Mouse (Mus musculus) small intestine, adult 10 weeks (tissue): Measurements from ENCODE around the gene Zkscan14. TPM values are rescaled to one million over a fixed set of nuclear protein-coding genes. Genes with fewer than 3 reads are reported as not detected.

ENCODE experiments used
- polyA plus RNA-seq: library from polyadenylated mRNA; stranded (reverse); fragments of 350-450 nt; fragmentation: Illumina TruSeq; extraction: RNeasy Lipid Tissue Mini Kit (QIAGEN cat#74804); gene quantifications from one replicate; pipeline ENCODE4 v1.2.3, GENCODE M21; 2014; ENCODE audit warnings: low replicate concordance

The Zkscan14 gene
- polyA plus RNA-seq, result 2.5 TPM

DNA sequence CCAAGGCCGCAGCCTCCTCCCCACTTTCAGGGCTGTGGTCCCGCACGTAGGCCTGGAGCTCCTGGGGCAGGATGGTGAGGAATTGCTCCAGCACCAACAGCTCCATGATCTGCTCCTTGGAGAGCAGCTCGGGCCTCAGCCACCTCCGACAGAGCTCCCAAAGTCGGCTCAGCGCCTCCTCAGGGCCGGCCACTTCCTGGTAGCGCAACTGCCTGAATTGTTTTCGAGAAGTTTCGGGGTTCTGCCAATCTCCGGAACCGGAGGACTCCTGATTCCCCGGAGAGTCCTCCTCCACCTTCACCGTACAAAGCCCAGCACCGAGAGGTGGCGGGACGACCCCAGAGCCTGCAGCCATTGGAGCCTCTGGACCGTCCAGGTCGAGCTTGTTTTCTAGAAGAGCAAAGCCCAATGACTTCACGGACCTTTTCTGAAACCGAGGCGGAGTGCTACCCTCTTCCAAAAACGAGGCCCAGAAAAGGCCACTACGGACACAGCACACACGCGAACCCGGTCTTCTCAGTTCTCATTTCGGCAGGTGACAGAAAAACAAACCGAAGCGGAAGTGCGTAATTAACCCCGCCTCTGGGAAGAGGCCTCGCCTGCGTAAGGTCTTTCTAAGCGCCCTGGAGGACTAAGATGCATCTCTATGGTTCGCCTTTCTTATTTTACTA, at the start of gene Zkscan14:
Gene Zkscan14, minus strand, starts transcription at position 548 of the 671 bp plus-strand sequence.

DNA sequence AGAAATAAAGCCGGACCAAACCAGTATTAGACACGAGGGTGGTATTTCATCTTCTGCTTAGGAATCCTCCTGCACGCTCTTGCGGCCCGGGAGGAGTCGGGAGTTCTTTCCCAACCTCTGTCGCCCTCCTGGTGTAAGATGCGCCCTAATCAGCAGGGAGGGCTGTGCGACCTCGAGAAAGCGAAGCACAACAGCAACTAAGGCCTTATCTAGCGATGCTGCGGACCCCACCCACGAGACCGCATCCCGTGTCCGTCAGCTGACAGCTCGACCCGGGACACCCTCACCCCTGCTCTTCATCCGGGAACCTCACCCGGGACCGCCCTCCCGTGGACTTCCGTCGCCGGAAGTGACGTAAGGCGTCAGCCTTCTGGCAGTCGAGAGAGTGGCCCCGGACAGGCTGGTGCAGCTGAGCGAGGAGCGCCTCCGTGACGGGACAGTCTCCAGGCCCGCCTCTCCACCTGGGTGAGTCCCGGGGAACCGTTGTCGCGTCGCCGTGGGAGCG, 29.8 kb upstream of the Zkscan14 start, which contains the start of gene Zfp655:
Gene Zfp655, plus strand, starts transcription at position 349 of the 505 bp plus-strand sequence.

DNA sequence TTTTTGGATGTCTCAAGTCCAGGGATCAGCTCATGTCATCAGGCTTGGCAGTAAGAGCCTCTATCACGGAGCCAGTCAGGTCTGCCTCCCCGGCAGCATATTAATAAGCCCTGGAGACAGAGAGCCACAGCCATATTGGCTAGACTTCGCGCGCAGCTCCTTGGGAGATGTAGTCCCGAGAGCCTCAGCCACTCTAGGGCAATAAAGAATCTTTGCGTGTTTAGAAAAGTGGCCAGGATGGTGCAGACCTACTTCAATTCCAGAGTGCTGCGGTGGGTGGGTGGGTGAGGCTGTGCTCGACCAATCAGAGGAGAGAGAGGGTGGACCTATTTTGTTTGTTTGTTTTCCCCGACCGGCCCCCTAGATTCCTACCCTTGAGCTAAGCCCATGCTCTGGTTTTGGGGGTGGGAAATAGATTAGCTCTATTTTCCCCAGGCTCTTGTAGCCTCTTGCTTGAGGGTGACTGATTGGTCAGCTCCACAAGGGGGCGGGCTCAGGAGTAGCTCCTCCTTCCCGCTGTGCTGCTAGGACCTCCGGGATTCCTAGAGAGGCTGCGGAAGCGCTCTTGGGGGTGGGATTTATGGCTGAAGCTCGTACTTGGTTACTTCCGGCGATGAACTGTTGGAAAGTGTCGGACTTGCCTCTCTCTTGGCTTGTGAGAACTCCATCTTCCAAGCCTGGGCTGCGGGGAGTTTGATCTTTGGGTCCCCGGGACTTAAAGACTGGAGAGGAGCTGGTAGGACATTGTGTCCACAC, 2.4 kb upstream of the Zkscan14 start, which contains the start of gene Zkscan5:
Gene Zkscan5, plus strand, starts transcription at position 627 of the 756 bp plus-strand sequence.

DNA sequence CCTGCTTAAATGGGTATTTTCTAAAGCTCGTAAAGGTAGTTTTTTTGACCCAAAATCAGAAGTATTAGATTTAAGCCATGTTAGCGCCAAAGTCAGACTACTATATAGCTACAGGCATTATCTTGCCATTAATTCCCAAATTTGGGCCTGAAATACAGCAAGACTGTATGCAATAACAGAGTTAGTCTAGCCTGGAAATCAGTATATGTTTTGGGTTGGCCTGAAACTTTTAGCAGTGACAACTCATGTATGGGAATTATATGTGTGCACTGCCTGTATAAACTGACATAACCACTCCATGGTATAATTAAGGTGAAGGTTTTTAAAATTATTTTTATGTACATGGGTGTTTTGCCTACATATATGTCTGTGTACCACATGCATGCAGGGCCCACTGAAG, 9.7 kb downstream of the Zkscan14 start, which contains the start of gene Atp5j2:
Gene Atp5j2, minus strand, starts transcription at position 101 of the 400 bp plus-strand sequence.

GRCm38 (mm10) chr5:145166536-145167305, 34.9 kb downstream of the Zkscan14 start, which contains the start of the genes Ptcd1 and Cpsf4:
Gene Ptcd1, minus strand, starts transcription at chr5:145167108.
Gene Cpsf4, plus strand, starts transcription at chr5:145167213.

Other genes starting within 250 kb of the Zkscan14 start
- 5.8 TPM for gene Smurf1, start 236.0 kb downstream of the Zkscan14 start, polyA plus RNA-seq
- not detected for gene Gm4871, start 169.1 kb downstream of the Zkscan14 start, polyA plus RNA-seq
- not detected for gene 1700018F24Rik, start 158.9 kb downstream of the Zkscan14 start, polyA plus RNA-seq
- 17.5 TPM for gene Arpc1a, start 118.0 kb downstream of the Zkscan14 start, polyA plus RNA-seq
- not detected for gene Kpna7, start 117.8 kb downstream of the Zkscan14 start, polyA plus RNA-seq
- 76.0 TPM for gene Arpc1b, start 87.7 kb downstream of the Zkscan14 start, polyA plus RNA-seq
- gene Pdap1, start 61.6 kb downstream of the Zkscan14 start, polyA plus RNA-seq, result 17.9 TPM
- 258 TPM for gene Bud31, start 61.5 kb downstream of the Zkscan14 start, polyA plus RNA-seq
- 0.59 TPM for gene Ptcd1, start 34.8 kb downstream of the Zkscan14 start, polyA plus RNA-seq
- gene Cpsf4, start 34.7 kb downstream of the Zkscan14 start, polyA plus RNA-seq, result 2.2 TPM
- 10.2 TPM for gene Atp5j2, start 9.8 kb downstream of the Zkscan14 start, polyA plus RNA-seq
- gene Zkscan5, start 2.7 kb upstream of the Zkscan14 start, polyA plus RNA-seq, result 6.4 TPM
- 89.0 TPM for gene Zfp655, start 29.8 kb upstream of the Zkscan14 start, polyA plus RNA-seq
- not detected for gene Zscan25, start 78.6 kb upstream of the Zkscan14 start, polyA plus RNA-seq
- gene Cyp3a57, start 143.4 kb upstream of the Zkscan14 start, polyA plus RNA-seq, result not detected